Mouse (Mus musculus): Measurements from ENCODE around the gene Eif3k. TPM values are rescaled to one million over a fixed set of nuclear protein-coding genes. Genes with fewer than 3 reads are reported as not detected.

The Eif3k gene
- polyA plus RNA-seq (2021): 328 TPM

DNA sequence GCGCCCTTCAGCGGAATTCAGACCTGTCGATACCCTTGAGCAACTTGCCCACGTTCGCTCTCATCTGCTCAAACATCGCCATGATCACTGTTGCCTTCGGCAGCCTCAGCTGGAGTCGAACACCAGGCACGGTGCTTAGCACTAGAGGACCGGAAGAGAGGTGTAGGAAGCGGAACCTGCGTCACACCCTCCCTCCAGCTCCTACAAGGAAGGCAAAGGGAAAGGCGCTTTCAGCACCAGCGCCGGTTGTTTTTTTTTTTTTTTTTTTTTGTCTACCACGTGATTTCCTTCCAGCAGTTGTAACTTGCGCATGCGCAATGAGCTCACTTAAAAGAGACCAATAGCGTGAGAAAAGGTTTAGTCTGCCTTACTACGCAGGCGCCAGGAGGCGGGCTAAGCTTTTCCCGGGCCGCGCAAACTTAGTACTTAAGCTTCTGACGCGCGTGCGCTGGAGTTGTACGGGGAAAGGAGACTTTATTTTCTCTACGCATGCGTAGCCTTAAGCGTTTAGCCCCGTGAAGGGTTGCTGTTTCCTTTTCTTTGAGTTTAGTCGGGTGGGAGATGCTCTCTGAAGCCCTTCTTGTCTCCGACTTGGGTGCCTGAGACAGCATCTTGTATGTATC lies at the start of gene Eif3k, which contains the start of gene Map4k1:
Gene Eif3k (minus strand): TSS at position 214 of the 623 bp plus-strand sequence.
Gene Map4k1 (plus strand): TSS at position 400 of the 623 bp plus-strand sequence.
- in situ Hi-C loops (cut with MboI; ENCODE audit: low pct_unique_long_range_greater_than_20kb): loop anchor here (10.0 kb wide), 1 partner anchor 53 kb away; no protein-coding TSS in a partner anchor
- ChIA-PET CTCF (interaction anchor here (0.6 kb wide), 1 partner anchor 9 kb away, joined by 4 read pairs; no protein-coding TSS in a partner anchor), POLR2A (interaction anchor here (0.7 kb wide), 2 partner anchors 16 to 34 kb away, joined by 5 to 8 read pairs; no protein-coding TSS in a partner anchor)
- ATAC-seq (peak; percentile 91), DNase-seq (ENCODE audit: low read depth, low spot score) (peak; percentile 99)
- H3K27me3 ChIP-seq: no peaks in the 10 kb centered on the region
- TF ChIP-seq CTCF (IDR thresholded peaks at IDR 0.05): no peak

DNA sequence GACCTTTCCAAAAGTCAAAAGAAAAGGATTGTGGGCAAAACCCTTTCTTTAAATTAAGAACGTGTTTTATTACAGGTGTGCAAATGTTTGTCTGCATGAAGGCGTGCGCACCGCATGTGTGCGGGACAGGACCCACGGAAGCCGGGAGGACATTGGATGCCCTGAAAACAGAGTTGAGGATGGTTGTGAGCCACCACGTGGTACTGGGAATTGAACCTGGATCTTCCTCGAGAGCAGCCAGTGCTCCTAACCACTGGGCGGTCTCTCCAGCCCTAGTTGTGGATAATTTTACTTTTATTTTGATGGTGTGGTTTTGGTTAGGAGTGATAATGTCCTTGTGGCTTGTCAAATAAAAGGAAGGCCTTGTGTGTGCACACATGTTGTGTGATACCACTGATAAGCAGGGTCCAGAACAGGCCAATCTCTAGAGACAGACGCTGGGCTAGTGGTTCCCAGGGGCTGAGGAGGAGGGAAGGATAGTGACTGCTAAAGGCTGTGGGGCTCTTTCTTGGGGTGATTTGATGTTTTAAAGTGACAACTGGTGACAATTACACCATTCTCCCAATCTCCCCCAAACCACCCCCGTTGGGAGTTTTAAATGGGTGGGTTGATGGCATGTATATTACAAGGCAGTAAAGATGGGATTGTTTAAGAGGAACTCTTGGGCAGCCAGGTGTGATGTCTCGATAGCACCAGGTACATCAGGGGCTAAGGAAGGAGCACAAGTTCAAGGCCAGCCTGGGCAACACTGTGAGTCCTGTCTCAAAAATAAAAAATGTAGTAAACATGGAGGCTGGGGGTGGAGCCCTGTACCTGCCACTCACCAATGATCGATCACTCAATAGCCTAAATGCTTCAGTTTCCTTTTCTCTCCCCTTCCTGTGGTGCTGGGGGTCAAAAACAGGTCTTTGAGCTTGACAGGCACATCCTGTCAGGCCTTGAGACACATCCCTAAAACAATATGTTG lies 48.3 kb upstream of the Eif3k start:
- TF ChIP-seq CTCF (IDR thresholded peaks at IDR 0.05): no peak
- in situ Hi-C loops (cut with MboI; ENCODE audit: low pct_unique_long_range_greater_than_20kb): loop anchor here (10.0 kb wide), 2 partner anchors 45 to 135 kb away; partner anchors contain the start of genes Eif3k and Map4k1
- H3K27me3 ChIP-seq: peaks cover 3% of the 10 kb centered on the region
- CTCF ChIA-PET: no interaction called here
- no peak for ATAC-seq
- no peak for DNase-seq (ENCODE audit: low read depth, low spot score)
- POLR2A ChIA-PET: no interaction called here

DNA sequence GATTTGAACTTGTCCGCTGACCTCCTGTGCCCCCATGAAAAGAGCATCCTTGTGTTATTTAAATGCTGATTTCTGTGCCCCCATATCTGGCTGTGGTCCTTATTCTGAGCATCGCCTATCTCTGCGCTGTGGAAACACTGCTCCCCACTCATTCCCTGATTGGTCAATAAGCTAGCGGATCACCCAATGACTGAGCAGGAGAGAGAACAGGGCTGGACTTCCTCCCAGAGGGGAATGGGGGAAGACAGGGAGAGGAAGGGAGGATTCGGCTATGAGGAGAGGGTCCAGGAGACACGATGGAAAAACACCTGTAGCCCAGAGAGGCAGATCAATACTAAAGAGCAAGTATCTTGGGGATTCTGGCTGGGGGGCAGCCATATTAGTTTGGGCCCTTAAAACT lies 47.1 kb upstream of the Eif3k start:
- ChIA-PET POLR2A (no interaction called here), CTCF (no interaction called here)
- no peak for ATAC-seq
- TF ChIP-seq CTCF (IDR thresholded peaks at IDR 0.05): no peak
- H3K27me3 ChIP-seq: peaks cover 3% of the 10 kb centered on the region
- no peak for DNase-seq (ENCODE audit: low read depth, low spot score)
- in situ Hi-C loops (cut with MboI; ENCODE audit: low pct_unique_long_range_greater_than_20kb): no loop called here

DNA sequence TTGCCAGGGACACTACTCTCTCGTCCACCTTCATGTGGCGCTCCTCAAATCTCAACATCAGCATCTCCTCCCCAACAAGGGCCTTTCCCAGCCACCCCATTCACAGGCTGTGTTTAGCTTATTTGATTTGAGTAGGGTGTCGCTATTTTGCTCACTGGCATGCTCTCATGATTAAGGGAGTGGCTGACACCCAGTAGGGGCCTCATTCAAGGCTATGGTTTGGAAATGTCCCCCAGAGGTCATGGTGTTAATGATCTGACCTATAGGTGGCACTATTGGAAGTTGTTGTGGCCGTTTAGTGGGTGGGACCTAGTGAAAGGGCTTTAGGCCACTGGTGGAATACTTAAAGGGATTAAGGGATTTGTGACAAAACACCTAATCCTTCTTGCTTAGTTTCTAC lies 45.1 kb upstream of the Eif3k start:
- in situ Hi-C loops (cut with MboI; ENCODE audit: low pct_unique_long_range_greater_than_20kb): no loop called here
- ATAC-seq (no peak), DNase-seq (ENCODE audit: low read depth, low spot score) (no peak)
- ChIA-PET CTCF (no interaction called here), POLR2A (no interaction called here)
- no peaks in the 10 kb centered on the region for H3K27me3 ChIP-seq
- TF ChIP-seq CTCF (IDR thresholded peaks at IDR 0.05): no peak

DNA sequence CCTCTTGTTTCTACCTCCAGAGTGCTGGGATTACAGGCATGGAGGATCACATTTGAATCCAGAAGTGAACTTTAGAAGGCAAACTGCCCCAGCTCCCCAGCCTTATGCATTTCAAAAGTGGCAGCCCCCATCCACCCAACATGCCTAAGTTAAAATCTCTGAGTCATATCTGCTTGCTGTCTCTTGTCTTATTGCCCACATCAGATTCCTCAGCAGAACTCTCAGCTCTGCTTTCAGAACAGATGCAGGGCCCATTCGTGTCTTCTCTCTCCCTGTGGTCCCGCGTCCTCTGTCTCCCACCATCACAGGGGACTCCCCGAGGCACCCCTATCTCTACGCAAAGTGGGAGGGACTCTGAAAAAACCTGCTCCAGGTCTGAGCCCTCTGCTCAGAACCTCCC lies 44.5 kb upstream of the Eif3k start:
- ATAC-seq (no peak), DNase-seq (ENCODE audit: low read depth, low spot score) (no peak)
- in situ Hi-C loops (cut with MboI; ENCODE audit: low pct_unique_long_range_greater_than_20kb): no loop called here
- no peaks in the 10 kb centered on the region for H3K27me3 ChIP-seq
- ChIA-PET CTCF (no interaction called here), POLR2A (no interaction called here)
- no peak for TF ChIP-seq CTCF (IDR thresholded peaks at IDR 0.05)

DNA sequence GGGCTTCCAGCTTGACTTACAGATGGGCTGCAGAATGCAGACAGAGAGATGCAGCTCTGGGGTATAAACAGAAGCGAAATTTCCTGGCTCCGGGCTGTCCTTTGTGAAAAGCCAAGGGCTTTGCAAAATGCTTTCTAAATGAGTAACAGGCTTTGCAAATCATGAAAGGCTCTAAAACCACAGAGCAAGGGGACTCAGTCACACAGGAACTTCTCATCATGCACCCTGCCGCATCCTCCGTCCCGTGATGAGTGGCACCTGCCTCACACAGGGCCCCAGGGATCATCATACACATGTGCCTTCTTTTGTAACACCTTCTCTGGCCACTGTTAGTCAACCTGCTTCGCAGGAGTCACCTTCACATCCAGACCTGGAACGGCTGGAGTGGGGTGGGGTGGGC lies 43.9 kb upstream of the Eif3k start:
- TF ChIP-seq CTCF (IDR thresholded peaks at IDR 0.05): no peak
- peak; percentile 57 for ATAC-seq
- in situ Hi-C loops (cut with MboI; ENCODE audit: low pct_unique_long_range_greater_than_20kb): no loop called here
- DNase-seq (ENCODE audit: low read depth, low spot score): no peak
- ChIA-PET CTCF (no interaction called here), POLR2A (interaction anchor here (1.0 kb wide), 1 partner anchor 34 kb away, joined by 3 read pairs; no protein-coding TSS in a partner anchor)
- no peaks in the 10 kb centered on the region for H3K27me3 ChIP-seq

DNA sequence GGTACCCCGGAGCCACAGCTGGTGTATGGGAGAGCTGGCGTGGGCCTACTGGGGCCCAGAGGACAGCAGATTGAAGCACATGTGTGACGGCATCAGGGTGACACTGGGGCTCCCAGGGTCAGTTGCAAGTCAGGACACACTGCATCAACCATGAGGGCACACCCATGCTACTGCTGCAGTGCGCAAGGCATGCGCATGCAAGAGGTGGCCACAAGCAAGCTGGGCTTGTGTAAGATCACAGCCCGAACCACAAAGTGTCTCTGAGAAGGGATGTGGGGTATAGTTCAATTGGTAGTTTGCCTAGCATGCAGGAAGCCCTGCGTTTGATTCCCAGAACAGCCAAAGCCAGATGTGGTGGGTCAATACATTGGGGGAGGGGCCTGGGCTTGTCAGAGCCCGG lies 41.9 kb upstream of the Eif3k start:
- DNase-seq (ENCODE audit: low read depth, low spot score): no peak
- in situ Hi-C loops (cut with MboI; ENCODE audit: low pct_unique_long_range_greater_than_20kb): no loop called here
- H3K27me3 ChIP-seq: peaks cover 7% of the 10 kb centered on the region
- ATAC-seq: no peak
- POLR2A ChIA-PET: interaction anchor here (0.5 kb wide), 1 partner anchor 1934 kb away, joined by 3 read pairs; no protein-coding TSS in a partner anchor
- CTCF ChIA-PET: no interaction called here
- no peak for TF ChIP-seq CTCF (IDR thresholded peaks at IDR 0.05)

DNA sequence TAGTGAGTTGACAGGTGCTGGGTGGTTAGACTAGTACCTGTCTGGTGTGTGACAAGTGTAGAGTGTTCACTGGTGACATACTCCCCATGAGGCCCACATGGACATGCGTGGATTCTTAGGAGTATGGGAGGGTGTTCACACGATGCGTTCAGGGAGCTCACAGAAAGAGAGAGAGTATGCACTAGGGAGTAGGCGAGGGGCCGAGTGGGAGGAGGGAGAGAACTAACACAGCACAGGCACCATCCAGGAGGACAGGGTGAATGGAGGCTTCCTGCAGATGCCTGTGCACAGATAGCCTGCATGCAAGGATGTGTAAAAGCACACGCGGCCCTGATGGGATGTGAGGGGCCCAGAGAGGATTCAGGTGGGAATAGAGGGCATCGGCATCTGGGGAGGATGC lies 40.8 kb upstream of the Eif3k start:
- ChIA-PET CTCF (no interaction called here), POLR2A (no interaction called here)
- TF ChIP-seq CTCF (IDR thresholded peaks at IDR 0.05): no peak
- DNase-seq (ENCODE audit: low read depth, low spot score): no peak
- ATAC-seq: no peak
- peaks cover 7% of the 10 kb centered on the region for H3K27me3 ChIP-seq
- in situ Hi-C loops (cut with MboI; ENCODE audit: low pct_unique_long_range_greater_than_20kb): no loop called here

DNA sequence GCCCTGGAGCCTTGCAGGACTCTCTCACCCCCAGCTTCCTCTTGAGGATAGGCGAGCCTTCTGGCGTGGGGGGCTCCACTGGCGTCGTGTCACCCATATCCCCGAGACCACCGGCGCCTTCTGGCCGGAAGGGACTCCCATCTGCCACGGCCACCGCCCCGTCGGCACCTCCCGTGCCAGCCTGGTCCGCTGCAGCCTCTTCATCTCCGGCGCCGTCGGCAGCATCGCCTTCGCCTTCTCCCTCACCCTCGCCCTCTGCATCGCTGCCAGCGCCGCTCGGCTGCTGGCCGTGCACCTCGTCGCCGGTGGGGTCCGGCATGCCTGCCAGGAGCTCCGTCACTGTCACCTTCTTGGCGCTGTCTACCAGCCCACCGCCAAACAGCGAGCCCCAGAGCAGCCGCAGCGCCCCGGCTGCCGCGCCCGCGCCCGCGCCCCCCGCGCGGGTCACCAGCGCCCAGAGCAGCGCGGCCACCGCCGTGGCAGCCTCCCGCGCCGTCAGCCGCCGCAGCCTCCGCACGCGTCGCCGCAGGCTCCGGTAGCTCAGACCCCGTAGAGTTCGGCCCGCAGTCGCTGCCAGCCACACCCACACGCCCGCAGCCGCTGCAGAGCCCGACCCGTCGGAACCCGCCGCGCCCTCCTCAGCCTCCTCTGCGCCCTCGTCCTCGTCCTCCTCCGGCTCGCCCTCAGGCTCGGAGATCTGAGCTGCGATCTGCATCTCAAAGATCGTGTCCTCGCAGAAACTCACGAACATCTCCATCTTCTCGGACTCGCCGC lies 38.0 kb upstream of the Eif3k start:
- no peak for TF ChIP-seq CTCF (IDR thresholded peaks at IDR 0.05)
- ATAC-seq (no peak), DNase-seq (ENCODE audit: low read depth, low spot score) (no peak)
- ChIA-PET POLR2A (interaction anchor here (0.8 kb wide), 1 partner anchor 20 kb away, joined by 4 read pairs; no protein-coding TSS in a partner anchor), CTCF (no interaction called here)
- in situ Hi-C loops (cut with MboI; ENCODE audit: low pct_unique_long_range_greater_than_20kb): no loop called here
- H3K27me3 ChIP-seq: peaks cover 7% of the 10 kb centered on the region

DNA sequence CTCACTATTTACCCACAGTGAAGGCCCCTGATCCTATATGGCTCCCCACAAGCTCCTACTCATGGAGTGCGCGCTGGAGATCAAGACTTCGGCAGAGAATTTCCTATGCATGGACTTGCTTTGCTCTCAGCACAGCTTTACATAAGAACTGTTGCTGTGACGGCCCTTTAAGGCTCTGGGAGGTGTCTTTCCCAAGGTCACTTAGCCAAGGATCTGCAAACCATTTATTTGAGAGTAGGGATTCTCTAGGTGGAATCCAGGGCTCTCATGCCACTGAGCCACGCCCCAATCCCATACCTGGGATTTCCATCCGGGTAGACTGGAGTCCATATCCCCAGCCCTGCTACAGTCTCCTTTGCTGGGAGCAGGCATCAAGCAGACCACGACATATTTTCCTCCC lies 35.6 kb upstream of the Eif3k start:
- in situ Hi-C loops (cut with MboI; ENCODE audit: low pct_unique_long_range_greater_than_20kb): no loop called here
- ChIA-PET CTCF (interaction anchor here (1.4 kb wide), 1 partner anchor 23 kb away, joined by 3 read pairs; no protein-coding TSS in a partner anchor), POLR2A (no interaction called here)

More for the DNA sequence above, 35.6 kb upstream of the Eif3k start:
- H3K27me3 ChIP-seq: peaks cover 7% of the 10 kb centered on the region
- TF ChIP-seq CTCF (IDR thresholded peaks at IDR 0.05): no peak
- DNase-seq (ENCODE audit: low read depth, low spot score) (no peak), ATAC-seq (no peak)
